Mouse (Mus musculus): ENCODE data around the gene Ralgps1. TPM values are rescaled to one million over a fixed set of nuclear protein-coding genes. Genes with fewer than 3 reads are reported as not detected.

Gene Ralgps1
- polyA plus RNA-seq, 1 experiment from 2014 or later = 53.1 TPM

DNA sequence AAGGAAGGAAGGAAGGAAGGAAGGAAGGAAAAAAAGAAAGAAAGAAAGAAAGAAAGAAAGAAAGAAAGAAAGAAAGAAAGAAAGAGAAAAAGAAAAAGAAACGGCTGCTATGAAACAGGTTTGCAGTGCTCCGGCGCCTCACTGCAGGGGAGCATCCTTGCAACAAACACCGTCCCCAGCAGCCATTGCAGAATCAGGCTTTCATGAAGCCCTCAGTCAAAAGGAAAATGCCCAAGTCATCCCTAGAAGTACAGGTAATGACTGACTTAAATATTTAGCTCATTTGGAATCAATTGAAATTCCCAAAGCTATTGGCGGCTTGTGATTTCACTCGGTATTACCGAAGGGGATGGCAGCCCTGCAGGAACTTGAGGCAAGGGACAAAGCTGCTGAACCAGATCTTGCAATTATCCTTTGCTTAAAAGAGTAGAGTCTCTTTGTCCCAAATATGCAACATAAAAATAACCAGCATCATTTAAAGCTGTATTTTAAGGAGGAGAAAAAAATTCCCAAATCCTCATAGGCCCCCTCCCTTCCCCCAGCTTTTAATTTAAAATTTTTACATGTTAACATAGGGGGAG lies 285.2 kb downstream of the Ralgps1 start:
- no peaks in the 10 kb centered on the region for H3K9me3 ChIP-seq
- no peak for ATAC-seq (replicated peaks)
- 0 out of 2 replicates have a peak, but pooled peaks cover 5% of the 10 kb centered on the region for H3K4me1 ChIP-seq
- H3K9ac ChIP-seq = no peak overlapping the region
- WGBS = 20% methylated on average over 7 of the region's 7 CpGs
- H3K4me3 ChIP-seq = peak overlapping the region; percentile 24
- peak overlapping the region; percentile 72 for H3K27ac ChIP-seq
- H3K36me3 ChIP-seq (replicated peaks) = no peaks in the 10 kb centered on the region
- H3K4me2 ChIP-seq = peak overlapping the region; percentile 33
- H3K27me3 ChIP-seq (replicated peaks) = no peaks in the 10 kb centered on the region

DNA sequence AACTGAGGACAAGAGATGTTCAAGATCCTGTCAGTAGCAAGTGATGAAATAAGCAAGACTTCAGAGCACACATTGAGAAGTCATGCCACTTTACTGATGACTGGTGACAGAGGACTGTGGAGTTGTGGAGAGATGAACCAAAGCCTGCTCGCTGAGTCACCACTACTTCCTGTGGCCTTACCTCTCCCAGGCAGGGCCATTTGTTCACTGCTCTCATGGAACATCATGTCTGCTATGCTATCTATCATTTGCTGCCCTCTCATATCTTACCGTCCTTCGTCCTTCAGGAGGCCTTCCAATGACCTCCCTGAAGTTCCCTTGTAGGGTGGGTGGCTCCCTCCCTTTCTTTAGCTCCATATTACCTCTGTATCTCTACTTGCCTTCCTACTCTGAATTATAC lies 287.1 kb downstream of the Ralgps1 start:
- Histone ChIP-seq H3K27me3 (replicated peaks) (no peaks in the 10 kb centered on the region), H3K27ac (no peak overlapping the region), H3K36me3 (replicated peaks) (no peaks in the 10 kb centered on the region), H3K4me2 (no peak overlapping the region), H3K9ac (no peak overlapping the region), H3K4me3 (no peak overlapping the region), H3K4me1 (0 out of 2 replicates have a peak, but pooled peaks cover 5% of the 10 kb centered on the region), H3K9me3 (no peaks in the 10 kb centered on the region)
- WGBS = 96% methylated on average over 3 of the region's 3 CpGs
- ATAC-seq (replicated peaks) = no peak

Small RNAs within 50 kb of the gene (microRNA-seq; reads per million reads assigned to microRNA genes)
- not detected for gene Gm25998

Other genes starting within 250 kb of the Ralgps1 start
- gene Garnl3, start 239.8 kb downstream of the Ralgps1 start, polyA plus RNA-seq (2015; fragmentation: Nextera tagmentation; extraction: Ambion mirVana) = 53.2 and 61.1 TPM in 2 replicates
- gene Angptl2, start 155.4 kb downstream of the Ralgps1 start, polyA plus RNA-seq (2015; fragmentation: Nextera tagmentation; extraction: Ambion mirVana) = 16.2 and 19.3 TPM in 2 replicates
- 7.7 and 8.7 TPM in 2 replicates for gene Zbtb34, start 59.8 kb upstream of the Ralgps1 start, polyA plus RNA-seq (2015; fragmentation: Nextera tagmentation; extraction: Ambion mirVana)
- gene Zbtb43, start 97.1 kb upstream of the Ralgps1 start, polyA plus RNA-seq (2015; fragmentation: Nextera tagmentation; extraction: Ambion mirVana) = 25.2 and 28.4 TPM in 2 replicates